Mouse (Mus musculus) stomach, postnatal 0 days (tissue): ENCODE measurements around the gene Mup19. TPM values are rescaled to one million over a fixed set of nuclear protein-coding genes. Genes with fewer than 3 reads are reported as not detected.
"Not testable (repeated sequence)": the region's sequence is repeated elsewhere in the genome, so short reads cannot be mapped to it uniquely, and the experiment has no call there.

Experiments used
- ATAC-seq: fragments of 200-750 bp; cut with Nextera tagmentation; 2 replicates; pipeline ENCODE4 v1.8.0; 2017; ENCODE audit not compliant: low FRiP score, low TSS enrichment
- DNase-seq: peaks from one replicate; pipeline ENCODE4 v3.0.0-alpha.2; 2016; ENCODE audit warnings: low spot score
- H3K27ac ChIP-seq: fragments of 300-500 bp; sonication (generic); replicated peaks from 2 replicates; pipeline ENCODE4 v1.5.1; 2014; ENCODE audit warnings: mild to moderate bottlenecking, control low read depth
- H3K27me3 ChIP-seq: fragments of 300-500 bp; sonication (generic); 2 replicates; pipeline ENCODE4 v1.6.1; 2014; ENCODE audit warnings: low read length; ENCODE audit not compliant: control insufficient read depth, insufficient read depth
- H3K36me3 ChIP-seq: fragments of 300-500 bp; sonication (generic); 2 replicates; pipeline ENCODE4 v1.6.1; 2014; ENCODE audit warnings: low read length, mixed read lengths; ENCODE audit not compliant: control insufficient read depth, insufficient read depth
- H3K4me1 ChIP-seq: fragments of 300-500 bp; sonication (generic); replicated peaks from 2 replicates; pipeline ENCODE4 v1.6.1; 2014; ENCODE audit warnings: antibody characterized with exemption; ENCODE audit not compliant: control insufficient read depth, insufficient read depth
- H3K4me2 ChIP-seq: fragments of 300-500 bp; sonication (generic); replicated peaks from 2 replicates; pipeline ENCODE4 v1.6.1; 2014; ENCODE audit warnings: low read depth, mild to moderate bottlenecking, control low read depth, moderate library complexity
- H3K4me3 ChIP-seq: fragments of 300-500 bp; sonication (generic); 2 replicates; pipeline ENCODE4 v1.5.1; 2014; ENCODE audit warnings: low read depth, low read length, control low read depth
- H3K9ac ChIP-seq: fragments of 300-500 bp; sonication (generic); 2 replicates; pipeline ENCODE4 v1.6.1; 2014; ENCODE audit warnings: mild to moderate bottlenecking, low read length, control low read depth, mixed read lengths
- H3K9me3 ChIP-seq: fragments of 300-500 bp; sonication (generic); 2 replicates; pipeline ENCODE4 v1.6.1; 2016; ENCODE audit warnings: low read length; ENCODE audit not compliant: control insufficient read depth
- CTCF ChIP-seq: IDR thresholded peaks from 2 replicates; pipeline ENCODE4 v1.5.1; 2016; ENCODE audit warnings: antibody characterized with exemption, low read depth, mild to moderate bottlenecking, moderate library complexity
- EP300 ChIP-seq: optimal IDR thresholded peaks from 2 replicates; pipeline ENCODE3; 2016; ENCODE audit warnings: antibody characterized with exemption
- WGBS: fragments of 180-500 bp; shearing (Covaris S2); extraction: QIAGEN DNeasy Blood & Tissue Kit; methylation state at CpG from one replicate; pipeline ENCODE4 v1.1.7; 2014; 5-methylcytosine and 5-hydroxymethylcytosine counted together
- polyA plus RNA-seq: library from polyadenylated mRNA; unstranded; fragments of >200 nt; fragmentation: Nextera tagmentation; extraction: Ambion mirVana; gene quantifications from 2 replicates; pipeline ENCODE4 v1.2.1, GENCODE M21; 2015

Mup19 gene
- polyA plus RNA-seq, result not detected in 2 replicates

DNA sequence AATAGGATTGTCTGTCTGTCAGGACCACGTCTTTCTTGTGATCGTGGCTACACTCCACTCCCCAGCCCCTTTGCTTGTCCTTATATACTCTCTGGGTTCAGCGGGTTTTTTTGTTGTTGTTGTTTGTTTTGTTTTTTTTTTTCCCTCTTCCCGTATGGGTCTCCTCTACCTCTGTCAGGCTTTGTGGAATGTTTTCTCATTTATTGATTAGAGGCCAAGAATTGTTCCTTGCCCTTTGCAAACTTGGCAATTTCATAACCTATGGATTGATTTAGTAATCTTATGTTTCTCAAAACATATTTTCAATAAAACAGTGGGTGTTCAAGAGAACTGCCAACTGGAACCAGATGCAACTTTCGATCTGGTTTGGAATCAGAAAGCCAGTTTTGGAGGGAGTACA lies at the start of gene Mup19:
Gene Mup19 (minus strand): TSS at position 101 of the 400 bp plus-strand sequence.
- H3K4me1 ChIP-seq, H3K4me3 ChIP-seq, H3K9ac ChIP-seq, H3K27me3 ChIP-seq, ATAC-seq, DNase-seq, H3K36me3 ChIP-seq, H3K27ac ChIP-seq, H3K4me2 ChIP-seq, H3K9me3 ChIP-seq: not testable (repeated sequence)
- 90% methylated on average over 1 of the region's 5 CpGs for whole genome bisulfite sequencing

DNA sequence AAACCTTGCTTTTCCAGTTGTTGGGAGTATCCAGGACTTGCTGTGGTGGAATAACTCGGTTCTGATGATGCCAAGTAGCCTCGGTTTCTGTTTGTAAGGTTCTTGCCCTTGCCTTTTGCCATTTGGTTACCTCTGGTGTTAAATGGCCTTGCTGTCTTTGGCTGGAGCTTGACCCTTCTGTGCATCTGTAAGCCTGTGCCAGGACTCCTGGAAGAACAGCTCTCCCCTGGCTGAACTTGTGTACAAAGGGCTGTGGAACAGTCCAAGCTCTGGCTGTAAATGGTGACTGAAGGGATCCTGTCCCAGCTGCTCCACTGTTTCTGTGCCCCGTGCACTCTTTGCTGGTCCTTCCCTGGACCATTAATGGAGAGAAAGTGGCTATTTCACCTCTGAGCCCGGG lies 47.1 kb upstream of the Mup19 start:
- no peak for TF ChIP-seq EP300
- TF ChIP-seq CTCF, result no peak

DNA sequence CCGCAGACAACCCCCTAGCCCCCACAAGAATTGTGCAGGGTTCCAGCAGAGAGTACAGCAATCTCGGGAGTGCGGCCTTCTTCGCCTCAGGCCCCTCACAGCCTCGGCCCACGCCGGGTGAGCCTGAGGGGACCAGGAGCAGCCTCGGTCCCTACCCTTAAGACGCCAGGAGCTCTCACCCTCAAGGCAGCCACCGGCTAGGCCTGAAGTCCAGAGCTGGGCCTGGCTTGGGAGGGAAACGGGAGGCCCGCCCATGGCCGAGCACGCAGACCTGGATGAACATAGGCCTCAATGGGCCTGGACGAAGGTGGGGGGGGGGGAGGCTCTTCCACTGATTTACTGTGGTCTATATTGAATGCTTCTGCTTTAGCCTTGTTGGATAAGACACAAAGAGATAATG lies 41.1 kb upstream of the Mup19 start:
- ATAC-seq, result no peak

More for the DNA sequence above, 47.1 kb upstream of the Mup19 start:
- Histone ChIP-seq H3K27me3 (no peaks in the 10 kb centered on the region), H3K4me1 (no peaks in the 10 kb centered on the region), H3K9me3 (no peaks in the 10 kb centered on the region), H3K4me2 (no peak overlapping the region), H3K9ac (no peak overlapping the region), H3K36me3 (no peaks in the 10 kb centered on the region), H3K4me3 (no peak overlapping the region), H3K27ac (no peak overlapping the region)
- DNase-seq (no peak), ATAC-seq (no peak)
- WGBS, result 66% methylated on average over 4 of the region's 4 CpGs

DNA sequence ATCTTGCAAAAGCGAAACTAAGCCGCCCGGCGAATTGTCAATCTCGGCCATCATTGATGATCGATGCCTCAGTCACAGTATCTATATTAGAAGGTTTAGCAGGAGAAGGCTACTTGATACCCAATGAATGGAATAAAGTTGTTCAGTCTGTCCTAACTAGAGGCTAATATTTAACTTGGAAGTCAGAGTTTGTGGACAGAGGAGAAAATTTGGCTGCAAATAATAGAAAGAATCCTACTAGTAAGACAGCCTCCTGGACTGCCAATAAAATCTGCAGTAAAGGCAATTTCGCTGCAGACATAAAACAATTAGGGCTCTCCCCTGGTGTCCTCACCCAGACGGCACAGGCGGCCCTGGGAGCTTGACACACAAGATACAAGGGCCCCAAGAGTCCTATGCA lies 40.5 kb upstream of the Mup19 start:
- H3K9ac ChIP-seq, H3K9me3 ChIP-seq, H3K27ac ChIP-seq, DNase-seq, ATAC-seq, H3K4me3 ChIP-seq, H3K27me3 ChIP-seq, H3K4me1 ChIP-seq, H3K4me2 ChIP-seq, H3K36me3 ChIP-seq: not testable (repeated sequence)
- 91% methylated on average over 9 of the region's 9 CpGs for WGBS

More for the DNA sequence above, 41.1 kb upstream of the Mup19 start:
- H3K36me3 ChIP-seq, result no peaks in the 10 kb centered on the region
- no peak overlapping the region for H3K27ac ChIP-seq
- no peak overlapping the region for H3K9ac ChIP-seq
- DNase-seq, result no peak
- WGBS, result 93% methylated on average over 15 of the region's 15 CpGs
- TF ChIP-seq CTCF, result no peak
- TF ChIP-seq EP300, result no peak
- 0 out of 2 replicates have a peak, but pooled peaks cover 3% of the 10 kb centered on the region for H3K9me3 ChIP-seq
- H3K27me3 ChIP-seq, result no peaks in the 10 kb centered on the region
- no peaks in the 10 kb centered on the region for H3K4me1 ChIP-seq
- H3K4me3 ChIP-seq, result no peak overlapping the region
- no peak overlapping the region for H3K4me2 ChIP-seq

DNA sequence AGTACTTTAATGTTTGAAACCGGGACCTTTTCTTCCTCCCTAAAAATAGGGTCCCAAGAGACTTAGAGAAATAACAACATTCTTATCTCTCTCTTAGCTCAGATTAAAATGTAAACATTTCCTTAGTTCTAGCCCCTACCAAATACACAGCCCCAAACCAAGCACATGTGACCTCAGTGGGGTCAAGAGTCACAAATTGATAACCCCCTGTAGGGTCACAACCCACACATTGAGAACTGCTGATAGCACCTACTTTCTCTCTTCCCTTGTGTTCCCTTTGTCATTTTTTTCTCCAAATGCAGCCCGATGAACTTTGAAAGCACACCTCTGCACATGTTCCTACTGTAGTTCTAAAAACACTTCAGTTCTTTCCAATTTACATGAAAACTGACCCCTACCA lies 33.5 kb upstream of the Mup19 start:
- TF ChIP-seq CTCF (no peak), EP300 (no peak)
- Histone ChIP-seq H3K9me3 (no peaks in the 10 kb centered on the region), H3K4me2 (no peak overlapping the region), H3K27ac (no peak overlapping the region), H3K36me3 (no peaks in the 10 kb centered on the region), H3K4me3 (no peak overlapping the region), H3K27me3 (no peaks in the 10 kb centered on the region), H3K9ac (no peak overlapping the region), H3K4me1 (no peaks in the 10 kb centered on the region)
- ATAC-seq (no peak), DNase-seq (no peak)
- 25% methylated on average over 2 of the region's 2 CpGs for WGBS

DNA sequence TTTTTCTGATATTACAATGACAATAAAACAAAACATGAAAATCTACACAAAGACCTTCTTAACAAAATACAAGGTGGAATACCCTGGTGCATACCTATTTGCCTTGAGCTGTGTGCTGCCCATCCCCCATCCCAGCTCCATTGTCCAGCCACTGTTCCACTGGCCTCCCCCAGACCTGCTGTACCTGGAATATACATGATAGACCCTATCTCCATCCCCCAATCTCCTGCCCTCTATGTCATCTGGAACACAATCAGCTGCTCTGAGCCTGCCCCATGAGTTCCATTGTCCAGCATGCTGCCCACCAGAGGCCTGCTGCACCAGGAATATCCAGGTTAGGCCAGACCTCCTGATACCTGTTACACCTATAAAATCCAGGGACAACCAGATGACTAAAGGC lies 31.4 kb upstream of the Mup19 start:
- Histone ChIP-seq H3K27ac (no peak overlapping the region), H3K9ac (no peak overlapping the region), H3K4me3 (no peak overlapping the region), H3K9me3 (no peaks in the 10 kb centered on the region), H3K36me3 (no peaks in the 10 kb centered on the region), H3K4me1 (no peaks in the 10 kb centered on the region), H3K4me2 (no peak overlapping the region), H3K27me3 (no peaks in the 10 kb centered on the region)
- TF ChIP-seq CTCF (no peak), EP300 (no peak)
- no peak; the same call in 1 of the 2 replicates for ATAC-seq
- DNase-seq, result no peak
